Mouse (Mus musculus) CD4-positive naive resting alpha-beta T cell, adult 76 days (primary cell): ENCODE results near the gene Adprh. TPM values are rescaled to one million over a fixed set of nuclear protein-coding genes. Genes with fewer than 3 reads are reported as not detected.

Experiments
- total RNA-seq: library from RNA; stranded (reverse); gene quantifications from one replicate; pipeline ENCODE4 v1.2.4, GENCODE M21; 2023

Gene Adprh
- 16.7 TPM for total RNA-seq

DNA sequence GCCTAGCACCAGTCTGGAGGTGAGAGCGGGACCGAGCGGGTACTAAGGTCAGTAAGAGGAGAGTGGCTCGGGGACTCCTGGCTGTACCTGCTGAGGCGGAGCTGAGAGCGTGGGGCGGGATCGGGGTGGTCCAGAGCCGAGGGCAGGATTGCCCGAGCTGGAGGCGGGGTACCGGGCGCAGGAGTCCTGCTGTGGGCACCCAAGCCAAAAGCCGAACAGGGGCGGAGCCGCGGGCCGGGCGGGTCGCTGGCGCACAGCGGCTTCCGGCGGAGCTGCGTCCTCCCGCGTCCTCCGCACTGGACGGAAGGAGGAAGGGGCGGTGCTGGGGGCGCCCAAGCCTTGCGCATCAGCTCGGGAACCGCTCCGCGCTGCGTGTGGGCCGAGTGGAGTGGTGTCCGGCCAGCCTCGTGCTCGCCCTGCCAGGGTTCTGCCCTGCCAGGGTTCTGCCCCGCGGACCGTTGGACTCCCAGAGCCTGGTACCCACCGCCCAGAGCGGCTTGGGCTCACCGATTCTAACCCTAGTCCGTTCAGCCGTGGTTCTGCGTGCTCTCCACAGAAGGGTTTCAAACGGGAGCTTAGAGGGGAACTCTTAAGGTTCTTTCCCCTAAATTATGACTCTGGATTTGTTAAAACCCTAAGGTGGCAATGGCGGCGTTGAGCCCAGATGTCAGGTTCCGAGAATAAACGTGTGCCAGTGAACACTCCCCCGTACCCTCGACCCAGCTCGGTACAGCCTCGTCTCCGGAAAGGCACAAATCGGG lies at the start of gene Adprh:
Adprh (minus strand) TSS at position 262 of the 761 bp plus-strand sequence.

DNA sequence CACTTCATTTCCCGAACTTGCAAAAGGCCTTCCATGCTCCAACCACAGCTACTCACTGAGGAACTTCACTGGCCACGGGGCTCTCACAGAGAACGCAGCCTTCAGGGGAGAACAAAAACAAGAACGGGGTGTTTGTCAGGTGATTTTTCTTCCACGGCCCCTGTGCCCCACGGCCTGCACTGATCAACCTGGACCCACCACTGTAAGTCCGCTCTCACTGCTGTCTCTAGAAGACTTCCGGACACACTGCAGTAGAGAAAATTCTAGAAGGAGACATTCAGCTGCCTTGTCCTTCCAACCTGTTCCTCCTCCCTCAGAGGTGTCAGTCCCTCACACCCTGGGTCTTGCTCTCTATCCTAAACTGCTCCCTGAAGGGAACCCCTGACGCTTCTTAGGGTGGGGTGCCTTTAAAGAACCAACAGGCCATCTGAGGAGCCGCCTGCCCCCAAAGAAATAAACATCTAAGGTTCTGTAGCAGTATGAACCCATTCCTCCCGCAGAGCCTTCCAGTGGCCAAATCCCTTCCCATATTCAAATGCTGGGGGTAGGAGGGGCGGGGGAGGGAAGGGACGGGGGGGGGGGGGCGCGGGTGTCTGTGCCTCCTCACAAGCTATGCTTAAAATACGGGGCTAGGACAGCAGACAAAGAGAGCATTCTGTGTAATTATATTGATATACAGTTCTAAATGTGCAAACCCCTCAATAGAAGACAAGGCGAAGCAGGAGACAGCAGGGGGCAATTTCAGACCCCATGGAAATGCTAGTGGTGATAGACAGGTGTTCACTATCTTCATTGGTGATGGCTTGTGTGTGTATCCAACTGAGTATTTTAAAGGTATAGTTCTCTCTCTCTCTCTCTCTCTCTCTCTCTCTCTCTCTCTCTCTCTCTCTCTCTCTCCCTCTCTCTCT lies 3.3 kb upstream of the Adprh start, which contains the start of gene Cd80:
Cd80 (plus strand) TSS at position 51 of the 908 bp plus-strand sequence.

GRCm38 (mm10) chr16:38432498-38433425 lies 19.7 kb downstream of the Adprh start, which contains the start of gene Pla1a:
Pla1a (minus strand) TSS chr16:38433145.

Other genes with a start within 250 kb of the Adprh start
- not detected for gene Nr1i2, start 157.9 kb downstream of the Adprh start, total RNA-seq
- gene Maats1, start 110.6 kb downstream of the Adprh start, total RNA-seq = not detected
- 44.6 TPM for gene Cox17, start 105.7 kb downstream of the Adprh start, total RNA-seq
- not detected for gene Gm21987, start 105.7 kb downstream of the Adprh start, total RNA-seq
- gene Popdc2, start 90.5 kb downstream of the Adprh start, total RNA-seq = not detected
- gene Pla1a, start 19.6 kb downstream of the Adprh start, total RNA-seq = not detected
- gene Cd80, start 2.9 kb upstream of the Adprh start, total RNA-seq = 1.0 TPM
- gene Timmdc1, start 70.0 kb upstream of the Adprh start, total RNA-seq = 13.2 TPM
- gene Poglut1, start 97.6 kb upstream of the Adprh start, total RNA-seq = 19.1 TPM
- 53.5 TPM for gene Tmem39a, start 106.0 kb upstream of the Adprh start, total RNA-seq